Mouse (Mus musculus): Measurements from ENCODE around the gene Kctd2. TPM values are rescaled to one million over a fixed set of nuclear protein-coding genes. Genes with fewer than 3 reads are reported as not detected.
"Not testable (repeated sequence)": the region's sequence is repeated elsewhere in the genome, so short reads cannot be mapped to it uniquely, and the experiment has no call there.

The Kctd2 gene
- polyA plus RNA-seq, 1 experiment = 45.9 TPM

GRCm38 (mm10) chr11:115381743-115382539 lies 38.0 kb upstream of the Kctd2 start, which contains the start of gene Cdr2l:
Gene Cdr2l, plus strand, starts transcription at chr11:115381916.
- peak; percentile 97 for DNase-seq (ENCODE audit: low read depth)
- TF ChIP-seq CTCF (IDR thresholded peaks at IDR 0.05; ENCODE audit: borderline replicate concordance, extremely low read depth, insufficient read depth, insufficient read length) = no peak
- TF ChIP-seq POLR2A (IDR thresholded peaks at IDR 0.05; ENCODE audit: borderline replicate concordance, extremely low read depth, insufficient read depth, insufficient read length, poor library complexity, severe bottlenecking) = peak; percentile 96

GRCm38 (mm10) chr11:115382891-115383290 lies 37.0 kb upstream of the Kctd2 start:
- DNase-seq (ENCODE audit: low read depth) = no peak
- TF ChIP-seq POLR2A (IDR thresholded peaks at IDR 0.05; ENCODE audit: borderline replicate concordance, extremely low read depth, insufficient read depth, insufficient read length, poor library complexity, severe bottlenecking) (no peak), CTCF (IDR thresholded peaks at IDR 0.05; ENCODE audit: borderline replicate concordance, extremely low read depth, insufficient read depth, insufficient read length) (no peak)

GRCm38 (mm10) chr11:115383701-115384474 lies 36.0 kb upstream of the Kctd2 start:
- TF ChIP-seq POLR2A (IDR thresholded peaks at IDR 0.05; ENCODE audit: borderline replicate concordance, extremely low read depth, insufficient read depth, insufficient read length, poor library complexity, severe bottlenecking) = no peak
- peak; percentile 8; the same call in 1 of the 2 replicates for TF ChIP-seq CTCF (IDR thresholded peaks at IDR 0.05; ENCODE audit: borderline replicate concordance, extremely low read depth, insufficient read depth, insufficient read length)
- peak; percentile 91 for DNase-seq (ENCODE audit: low read depth)

GRCm38 (mm10) chr11:115384587-115384986 lies 35.3 kb upstream of the Kctd2 start:
- TF ChIP-seq CTCF (IDR thresholded peaks at IDR 0.05; ENCODE audit: borderline replicate concordance, extremely low read depth, insufficient read depth, insufficient read length) = no peak

GRCm38 (mm10) chr11:115386859-115387258 lies 33.1 kb upstream of the Kctd2 start:
- DNase-seq (ENCODE audit: low read depth) = not testable (repeated sequence)

More at GRCm38 (mm10) chr11:115384587-115384986, 35.3 kb upstream of the Kctd2 start:
- no peak for DNase-seq (ENCODE audit: low read depth)

- TF ChIP-seq POLR2A (IDR thresholded peaks at IDR 0.05; ENCODE audit: borderline replicate concordance, extremely low read depth, insufficient read depth, insufficient read length, poor library complexity, severe bottlenecking) (no peak), CTCF (IDR thresholded peaks at IDR 0.05; ENCODE audit: borderline replicate concordance, extremely low read depth, insufficient read depth, insufficient read length) (no peak)
- no peak for DNase-seq (ENCODE audit: low read depth)
These were observed 28.6 kb upstream of the Kctd2 start for GRCm38 (mm10) chr11:115391358-115391757.

- DNase-seq (ENCODE audit: low read depth) = no peak
- no peak for TF ChIP-seq CTCF (IDR thresholded peaks at IDR 0.05; ENCODE audit: borderline replicate concordance, extremely low read depth, insufficient read depth, insufficient read length)
- TF ChIP-seq POLR2A (IDR thresholded peaks at IDR 0.05; ENCODE audit: borderline replicate concordance, extremely low read depth, insufficient read depth, insufficient read length, poor library complexity, severe bottlenecking) = no peak
These were observed 26.1 kb upstream of the Kctd2 start for GRCm38 (mm10) chr11:115393721-115394325.

GRCm38 (mm10) chr11:115398085-115398484 lies 21.8 kb upstream of the Kctd2 start:
- no peak for TF ChIP-seq CTCF (IDR thresholded peaks at IDR 0.05; ENCODE audit: borderline replicate concordance, extremely low read depth, insufficient read depth, insufficient read length)
- no peak for TF ChIP-seq POLR2A (IDR thresholded peaks at IDR 0.05; ENCODE audit: borderline replicate concordance, extremely low read depth, insufficient read depth, insufficient read length, poor library complexity, severe bottlenecking)
- DNase-seq (ENCODE audit: low read depth) = no peak

GRCm38 (mm10) chr11:115400126-115400525 lies 19.8 kb upstream of the Kctd2 start:
- TF ChIP-seq POLR2A (IDR thresholded peaks at IDR 0.05; ENCODE audit: borderline replicate concordance, extremely low read depth, insufficient read depth, insufficient read length, poor library complexity, severe bottlenecking) (no peak), CTCF (IDR thresholded peaks at IDR 0.05; ENCODE audit: borderline replicate concordance, extremely low read depth, insufficient read depth, insufficient read length) (no peak)
- no peak for DNase-seq (ENCODE audit: low read depth)

- DNase-seq (ENCODE audit: low read depth) = peak; percentile 77
- TF ChIP-seq POLR2A (IDR thresholded peaks at IDR 0.05; ENCODE audit: borderline replicate concordance, extremely low read depth, insufficient read depth, insufficient read length, poor library complexity, severe bottlenecking) (no peak), CTCF (IDR thresholded peaks at IDR 0.05; ENCODE audit: borderline replicate concordance, extremely low read depth, insufficient read depth, insufficient read length) (no peak)
These were observed 19.1 kb upstream of the Kctd2 start for GRCm38 (mm10) chr11:115400630-115401391.
